Mouse (Mus musculus): ENCODE data around the gene Krt86.

GRCm38 (mm10) chr15:101492718-101493117 is 19.4 kb downstream of the Krt86 start:
- TF ChIP-seq CTCF (IDR thresholded peaks at IDR 0.05; ENCODE audit: low read depth) (no peak), EP300 (IDR thresholded peaks at IDR 0.05; ENCODE audit: low read depth) (no peak)

All from liver, postnatal 0 days (tissue).